Mouse (Mus musculus) kidney, adult 11 months (tissue): ENCODE measurements around the gene Pik3cd.

Experiments
- DNase-seq: peaks from one replicate; pipeline ENCODE4 v3.0.0; 2022

The Pik3cd gene

GRCm38 (mm10) chr4:149723855-149724731 lies 21.7 kb upstream of the Pik3cd start:
- DNase-seq: peak; percentile 72

DNA sequence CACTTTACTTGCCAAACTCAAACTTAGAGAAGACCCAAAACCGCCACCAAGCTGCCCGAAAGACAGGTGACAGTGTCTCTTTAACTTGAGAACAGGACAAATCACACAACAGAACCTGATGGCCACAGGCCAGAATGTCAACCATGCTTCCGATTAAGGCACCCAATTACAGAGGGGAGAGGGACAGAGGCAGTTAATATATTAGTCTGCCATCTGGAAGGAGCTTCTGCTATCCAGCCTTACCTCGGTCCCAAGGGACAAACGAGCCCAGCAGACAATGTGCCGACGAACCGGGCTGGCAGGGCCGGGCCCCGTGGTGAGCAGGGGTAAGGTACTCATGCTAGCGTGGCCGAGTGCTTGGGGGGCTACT lies 20.6 kb upstream of the Pik3cd start:
- no peak for DNase-seq

DNA sequence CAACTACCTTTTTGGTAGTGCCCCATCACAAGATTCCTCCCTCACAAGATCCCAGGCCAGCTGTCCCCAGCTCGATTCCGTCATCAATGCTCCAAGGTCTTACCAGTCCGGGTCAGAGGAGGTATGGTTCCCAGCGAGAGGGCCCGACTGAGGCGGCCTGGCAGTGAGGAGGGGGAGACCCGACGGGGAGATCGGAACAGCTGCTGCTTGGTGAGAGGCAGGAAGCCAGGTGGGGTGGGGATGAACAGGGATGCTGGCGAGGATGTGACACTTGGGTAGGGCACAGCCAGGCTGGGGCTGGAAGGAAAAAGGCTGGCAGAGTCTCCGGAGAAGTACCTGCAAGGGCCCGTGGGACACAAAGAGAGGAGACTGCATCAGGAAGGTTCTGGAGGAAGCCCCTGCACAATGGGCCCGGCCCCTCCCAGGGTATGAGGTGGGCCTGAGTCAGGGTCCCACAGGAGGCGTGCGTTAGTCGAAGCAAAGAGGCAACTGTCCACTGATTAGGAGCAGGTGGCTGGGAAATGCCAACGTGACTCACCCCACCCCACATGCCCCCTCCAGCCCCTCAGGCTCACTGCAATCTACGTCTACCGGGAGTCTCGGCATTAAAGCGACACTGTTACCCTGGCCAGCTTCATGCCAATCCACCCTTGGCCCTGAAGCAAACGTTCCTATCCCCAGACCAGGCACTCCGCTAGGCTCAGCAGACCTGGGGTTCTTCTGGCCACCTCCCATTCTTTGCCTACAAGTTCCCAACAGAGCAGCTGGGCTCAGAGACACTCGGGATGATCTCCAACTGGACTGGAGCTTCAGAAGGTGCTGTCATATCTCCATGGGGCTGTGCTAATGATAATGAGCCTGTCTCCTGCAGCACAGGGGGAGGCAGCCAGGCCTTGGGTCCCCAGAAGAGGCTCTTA lies 20.0 kb upstream of the Pik3cd start:
- DNase-seq: no peak

GRCm38 (mm10) chr4:149721163-149721562 lies 18.8 kb upstream of the Pik3cd start:
- no peak for DNase-seq

GRCm38 (mm10) chr4:149719686-149720085 lies 17.3 kb upstream of the Pik3cd start:
- DNase-seq: no peak

- DNase-seq: no peak
Observed at GRCm38 (mm10) chr4:149714542-149714941, 12.2 kb upstream of the Pik3cd start.

GRCm38 (mm10) chr4:149711955-149712354 lies 9.6 kb upstream of the Pik3cd start:
- no peak for DNase-seq

DNA sequence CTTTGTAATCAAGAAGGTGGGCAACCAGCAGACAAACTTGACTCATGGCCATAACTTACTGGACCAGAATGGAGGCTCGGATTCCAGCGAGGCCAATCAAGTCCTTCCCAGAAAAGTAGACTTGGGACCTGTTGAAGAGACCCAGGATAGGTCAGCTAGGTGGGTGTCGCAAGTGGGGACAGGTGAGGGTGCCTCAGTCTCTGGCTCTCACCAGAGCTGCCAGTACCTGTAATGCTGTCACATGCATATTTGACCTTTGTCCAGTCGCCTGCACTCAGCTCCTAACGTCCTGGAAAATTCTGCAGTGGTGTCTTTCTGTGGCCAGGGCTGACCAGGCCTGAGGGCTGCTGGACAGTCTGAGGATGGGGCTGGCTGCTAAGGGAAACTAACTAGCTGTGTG lies 9.1 kb upstream of the Pik3cd start:
- DNase-seq: no peak

DNA sequence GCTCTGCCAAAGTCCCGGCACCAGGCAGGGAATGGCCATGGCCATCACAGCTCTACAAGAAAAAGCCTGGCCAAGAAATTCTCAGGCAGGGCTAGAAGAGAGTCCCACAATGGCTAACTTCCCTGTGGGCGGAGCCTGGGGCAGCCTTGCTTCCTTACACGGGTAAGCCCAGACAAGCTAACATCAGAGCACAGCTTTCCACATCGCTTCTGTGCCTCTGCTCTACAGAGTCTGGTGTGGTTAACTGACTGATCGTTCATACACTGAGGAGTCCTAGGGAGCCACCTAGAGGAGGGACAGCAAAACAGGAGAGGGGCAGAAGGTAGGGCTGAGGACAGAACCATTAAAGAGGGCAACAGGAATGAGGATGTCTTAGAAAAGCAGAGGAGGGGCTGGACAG lies 8.1 kb upstream of the Pik3cd start:
- peak; percentile 68 for DNase-seq

- no peak for DNase-seq
Observed at GRCm38 (mm10) chr4:149705941-149706340, 3.6 kb upstream of the Pik3cd start.

DNA sequence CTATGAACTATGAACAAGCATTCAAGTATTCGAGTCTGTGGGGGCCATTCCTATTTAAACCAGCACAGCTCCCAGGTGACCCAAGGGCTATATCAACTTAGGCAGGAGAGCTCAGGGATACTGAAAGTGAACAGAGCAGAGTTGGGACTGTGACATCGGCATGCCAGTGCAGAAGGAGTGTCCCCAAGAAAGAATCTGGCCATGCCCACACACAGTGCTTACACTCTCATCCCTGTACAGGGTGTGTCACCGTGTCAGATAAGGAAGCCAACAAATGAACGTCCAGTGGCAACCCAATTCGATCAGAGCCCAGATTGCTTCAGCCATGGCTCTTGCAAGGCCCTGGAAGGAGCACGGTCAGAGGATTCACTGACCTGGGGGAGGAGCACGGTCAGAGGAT lies 2.9 kb upstream of the Pik3cd start:
- DNase-seq: no peak

- DNase-seq: no peak
Observed at GRCm38 (mm10) chr4:149701426-149702209, 753 bp downstream of the Pik3cd start.

GRCm38 (mm10) chr4:149699953-149700352 lies 2.4 kb downstream of the Pik3cd start:
- DNase-seq: no peak

DNA sequence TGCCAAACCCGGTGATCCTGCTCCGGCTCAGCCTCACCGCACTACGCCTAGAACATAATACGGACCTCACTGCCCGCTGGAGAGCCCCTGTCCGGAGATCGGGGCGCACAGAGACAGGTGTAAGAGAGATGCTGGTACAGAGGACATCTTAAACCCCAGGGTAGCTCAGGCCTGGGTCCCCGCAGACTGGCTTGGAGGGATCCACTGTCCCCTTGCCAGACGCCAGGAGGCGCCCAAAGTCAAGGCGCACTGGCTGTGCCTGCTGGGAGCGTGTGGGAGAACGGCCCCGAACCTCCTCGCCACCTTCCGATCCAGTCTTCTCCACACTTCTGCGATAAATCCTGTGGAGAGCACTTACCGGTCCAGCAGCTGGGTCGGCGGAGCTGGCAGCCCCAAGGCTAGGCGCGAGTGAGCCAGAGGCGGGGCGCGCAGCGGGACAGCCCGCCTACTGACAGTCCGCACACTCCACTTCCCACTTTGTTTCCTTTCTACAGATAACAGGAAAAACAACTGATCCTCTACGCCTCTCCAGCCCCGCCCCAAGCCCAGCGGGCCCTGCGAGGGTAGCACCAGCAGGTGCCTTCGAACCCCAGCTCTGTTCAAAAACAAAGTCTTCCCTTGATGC lies 4.1 kb downstream of the Pik3cd start:
- DNase-seq: peak; percentile 50

GRCm38 (mm10) chr4:149697506-149698196 lies 4.7 kb downstream of the Pik3cd start:
- DNase-seq: no peak

GRCm38 (mm10) chr4:149696189-149696971 lies 6.0 kb downstream of the Pik3cd start:
- peak; percentile 69 for DNase-seq

GRCm38 (mm10) chr4:149691368-149691767 lies 11.0 kb downstream of the Pik3cd start:
- no peak for DNase-seq

GRCm38 (mm10) chr4:149690828-149691280 lies 11.5 kb downstream of the Pik3cd start:
- DNase-seq: no peak

DNA sequence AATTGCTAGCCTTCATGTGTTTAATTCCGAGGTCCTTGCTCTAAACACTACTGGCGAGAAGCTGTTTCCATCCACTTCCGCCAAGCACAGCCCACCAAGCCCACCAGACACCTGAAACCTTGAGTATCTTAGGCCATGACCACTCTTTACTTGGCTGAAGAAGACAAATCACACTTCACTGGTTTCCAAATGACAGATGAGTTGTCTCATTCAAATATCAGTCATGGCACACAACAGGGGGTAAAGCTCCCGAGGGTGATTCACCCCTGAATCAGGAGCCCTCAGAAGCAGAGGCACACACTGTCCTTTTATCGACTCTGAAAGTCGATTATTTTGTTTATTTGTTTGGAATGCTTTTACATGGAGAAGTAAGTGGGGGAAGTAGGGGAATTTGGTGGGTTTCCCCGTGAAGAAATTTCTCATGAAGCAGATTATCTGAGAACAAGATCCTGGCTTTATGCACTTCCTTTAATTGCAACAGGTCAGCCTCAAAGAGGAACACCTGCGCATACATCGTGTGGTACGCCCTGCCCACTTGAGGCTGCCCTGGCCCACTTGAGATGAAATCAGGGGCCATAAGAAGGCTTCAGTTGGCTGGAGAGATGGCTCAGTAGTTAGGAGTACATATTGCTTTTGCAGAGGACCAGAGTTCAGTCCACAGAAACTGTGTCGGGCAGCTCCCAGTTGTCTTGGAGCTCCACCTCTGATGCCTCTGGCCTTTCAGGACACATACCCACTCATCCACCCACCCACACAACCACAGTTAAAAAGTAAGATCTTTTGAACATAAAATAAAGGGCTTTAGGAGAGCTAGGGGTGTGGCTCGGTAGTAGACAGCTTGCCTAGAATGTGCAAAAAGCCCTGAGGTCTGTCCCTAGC lies 12.3 kb downstream of the Pik3cd start:
- no peak for DNase-seq

GRCm38 (mm10) chr4:149688861-149689260 lies 13.5 kb downstream of the Pik3cd start:
- no peak for DNase-seq
